Mouse (Mus musculus): ENCODE measurements around the gene Tcta.
A peak's percentile ranks its signal among the peaks of the same experiment; 100 is the strongest.
"Not testable (repeated sequence)": the region's sequence is repeated elsewhere in the genome, so short reads cannot be mapped to it uniquely, and the experiment has no call there.

Gene Tcta

GRCm38 (mm10) chr9:108268701-108269100 lies 37.3 kb downstream of the Tcta start:
- DNase-seq (ENCODE audit: low spot score), result not testable (repeated sequence)

DNA sequence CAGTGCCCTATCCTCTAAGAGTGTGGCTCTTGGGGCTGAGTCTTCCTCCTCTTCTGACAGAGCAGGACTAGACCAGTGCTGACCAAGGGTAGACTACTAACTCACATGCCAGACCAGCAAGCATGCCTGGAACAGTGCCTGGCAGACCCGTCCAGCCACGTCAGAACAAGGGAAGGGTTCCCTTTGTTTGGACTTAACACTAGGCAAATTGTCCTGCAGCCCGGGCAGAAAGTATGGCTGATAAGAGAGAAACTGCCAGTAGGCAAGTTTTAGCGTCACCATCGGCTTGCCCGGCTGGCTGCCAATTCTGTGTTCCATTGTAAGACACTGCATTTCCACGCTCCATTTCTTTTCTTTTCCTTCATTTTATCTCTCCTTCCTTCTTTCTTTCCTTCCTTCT lies 38.3 kb downstream of the Tcta start:
- DNase-seq (ENCODE audit: low spot score), result no peak

- DNase-seq (ENCODE audit: low spot score), result no peak
Measured at GRCm38 (mm10) chr9:108266261-108266935, 39.6 kb downstream of the Tcta start.

- DNase-seq (ENCODE audit: low spot score), result no peak
Measured at GRCm38 (mm10) chr9:108264191-108264921, 41.6 kb downstream of the Tcta start.

DNA sequence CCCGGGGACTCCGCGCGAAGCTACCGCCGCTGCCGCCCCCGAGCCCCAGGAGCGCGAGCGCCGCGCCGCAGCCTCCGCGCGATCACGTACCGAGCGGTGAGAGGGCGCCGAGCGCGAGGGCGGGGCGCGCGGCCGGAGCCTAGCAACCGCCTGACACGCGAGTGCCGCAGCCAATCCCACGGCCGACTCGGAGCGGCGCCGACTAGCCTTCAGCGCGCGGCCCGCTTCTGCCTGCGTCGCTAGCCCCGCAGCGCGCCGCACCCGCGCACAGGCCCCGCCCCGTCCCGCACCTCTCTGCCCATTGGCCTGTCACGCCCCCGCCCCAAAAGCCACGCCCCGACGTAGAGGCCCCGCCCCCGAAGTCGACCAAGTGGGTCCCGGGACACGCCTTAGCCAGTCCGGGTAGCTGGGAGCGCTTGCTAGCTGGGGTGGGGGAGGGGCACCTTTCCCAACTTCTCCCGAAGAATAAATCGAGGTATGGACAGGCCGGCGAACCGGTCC lies 42.2 kb downstream of the Tcta start, which contains the start of gene Dag1:
Gene Dag1 (minus strand): TSS at position 269 of the 501 bp plus-strand sequence.
- peak; percentile 95 for DNase-seq (ENCODE audit: low spot score)

- no peak for DNase-seq (ENCODE audit: low spot score)
Measured at GRCm38 (mm10) chr9:108263131-108263681, 42.8 kb downstream of the Tcta start.

- DNase-seq (ENCODE audit: low spot score), result no peak
Measured at GRCm38 (mm10) chr9:108262494-108263049, 43.4 kb downstream of the Tcta start.

GRCm38 (mm10) chr9:108261865-108262264 lies 44.1 kb downstream of the Tcta start:
- no peak for DNase-seq (ENCODE audit: low spot score)

DNA sequence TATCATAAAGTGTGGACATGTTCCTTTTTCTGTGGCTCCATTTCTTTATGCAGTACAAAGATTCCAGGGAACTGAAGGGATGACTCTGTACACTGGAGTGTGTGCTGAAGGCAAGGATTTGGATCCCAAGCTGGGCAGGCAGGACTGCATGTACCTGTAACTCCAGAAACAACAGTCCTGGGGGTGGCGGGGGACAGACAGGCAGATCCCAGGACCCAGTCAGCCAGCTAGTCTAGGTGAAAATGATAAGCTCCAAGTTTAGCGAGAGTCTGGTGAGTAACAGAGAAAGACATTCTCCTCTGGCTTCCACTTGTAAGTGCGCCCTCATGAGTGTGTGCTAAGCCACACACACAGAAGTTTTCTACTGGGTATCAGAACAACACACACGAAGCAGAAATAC lies 45.4 kb downstream of the Tcta start:
- no peak for DNase-seq (ENCODE audit: low spot score)

Measured in spleen, adult 12 weeks (tissue).